Mouse (Mus musculus) frontal cortex, postnatal 14 days (tissue): ENCODE results near the gene Gm21962.

Source experiments
- DNase-seq, 2 experiments: peaks; one replicate each; pipeline ENCODE4 v3.0.0; 2022; ENCODE audit warnings: low spot score in 2 of 2

Gene Gm21962

DNA sequence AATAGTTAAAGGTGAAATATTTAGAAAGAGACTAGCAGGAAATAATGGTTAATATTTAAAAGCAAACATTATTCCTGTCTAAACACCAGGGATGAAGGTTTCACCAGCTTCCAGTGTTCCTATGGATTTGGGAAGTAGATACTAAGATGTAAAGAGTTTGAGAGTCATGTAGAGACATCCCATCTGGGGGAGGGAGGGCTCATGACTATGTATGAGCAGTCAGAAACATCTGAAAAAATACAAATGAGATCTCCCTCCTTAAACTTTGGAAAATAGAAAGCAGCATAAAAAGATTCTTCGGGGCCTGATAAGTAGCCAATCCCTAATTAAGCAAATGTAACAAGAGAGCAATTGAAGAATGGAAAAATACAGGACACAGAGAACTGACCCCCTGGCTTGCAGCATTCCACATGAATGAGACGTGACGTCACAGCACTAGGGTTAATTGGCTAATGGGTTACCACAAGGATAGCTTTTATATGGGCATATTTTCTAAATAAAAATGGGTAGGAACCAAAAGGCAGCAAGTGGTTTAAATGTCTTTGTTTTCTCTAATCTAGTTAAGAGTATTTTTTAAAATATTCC lies 45.3 kb downstream of the Gm21962 start:
- no peak for DNase-seq
